Mouse (Mus musculus) heart, adult 18-20 months (tissue): ENCODE results near the gene Prr22. TPM values are rescaled to one million over a fixed set of nuclear protein-coding genes. Genes with fewer than 3 reads are reported as not detected.

Source experiments
- DNase-seq, 2 experiments: peaks; one replicate each; pipeline ENCODE4 v3.0.0; 2021 to 2022; ENCODE audit warnings: mixed read lengths in 1 of 2
- long read RNA-seq, 2 experiments: library from polyadenylated mRNA; stranded (forward); transcript quantifications; one replicate each; pipeline ENCODE4 v2.0.0; 2021
- total RNA-seq, 2 experiments: library from RNA; stranded (reverse); gene quantifications; 2 replicates each; pipeline ENCODE4 v1.2.3; 2021

The Prr22 gene
- total RNA-seq: under 1 TPM in 1 of 2 experiments, not detected in 1; 0.32 TPM
- long read RNA-seq, experiment 1: 0 reads
- long read RNA-seq, experiment 2: 0 reads

DNA sequence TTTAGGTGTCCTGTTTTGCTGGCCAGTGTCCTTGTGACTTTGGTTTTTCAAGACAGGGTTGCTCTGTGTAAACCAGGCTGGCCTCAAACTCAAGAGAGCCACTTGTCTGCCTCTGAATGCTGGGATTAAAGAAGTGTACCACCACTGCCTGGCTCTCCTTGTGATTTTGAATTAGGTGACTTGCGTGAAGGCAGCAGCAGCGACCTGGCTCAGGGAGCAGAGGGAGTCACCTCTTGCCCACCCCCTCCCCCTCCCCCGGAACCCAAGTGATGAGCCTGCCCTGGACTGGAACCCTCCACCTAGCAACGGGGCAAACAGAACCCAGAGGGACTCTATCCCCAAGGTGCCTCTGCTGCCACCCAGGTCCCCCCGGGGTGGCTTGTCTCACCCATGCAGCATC lies at the start of gene Prr22:
TSS of gene Prr22 (plus strand) at position 301 of the 400 bp plus-strand sequence.
- DNase-seq: no peak

DNA sequence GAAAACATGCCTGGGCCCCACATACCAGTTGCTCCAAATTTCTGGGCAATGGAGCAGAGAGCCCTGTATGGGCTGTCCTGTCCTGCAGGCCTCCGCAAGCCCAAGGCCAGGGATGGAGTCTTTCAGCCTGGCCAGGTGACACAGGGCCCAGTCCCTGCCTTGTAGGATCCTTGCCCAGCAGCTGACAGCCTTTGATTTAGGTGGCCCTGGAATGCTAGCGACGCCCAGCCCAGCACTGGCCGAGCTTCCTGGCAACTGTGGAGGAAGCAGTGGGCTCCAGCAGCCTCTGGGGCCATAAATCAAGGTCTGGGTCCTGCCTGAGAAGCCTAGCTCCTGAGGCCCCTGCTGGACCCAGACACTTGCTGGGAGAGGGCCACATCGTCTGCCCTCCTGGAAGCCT lies 47.6 kb upstream of the Prr22 start:
- DNase-seq: no peak

DNA sequence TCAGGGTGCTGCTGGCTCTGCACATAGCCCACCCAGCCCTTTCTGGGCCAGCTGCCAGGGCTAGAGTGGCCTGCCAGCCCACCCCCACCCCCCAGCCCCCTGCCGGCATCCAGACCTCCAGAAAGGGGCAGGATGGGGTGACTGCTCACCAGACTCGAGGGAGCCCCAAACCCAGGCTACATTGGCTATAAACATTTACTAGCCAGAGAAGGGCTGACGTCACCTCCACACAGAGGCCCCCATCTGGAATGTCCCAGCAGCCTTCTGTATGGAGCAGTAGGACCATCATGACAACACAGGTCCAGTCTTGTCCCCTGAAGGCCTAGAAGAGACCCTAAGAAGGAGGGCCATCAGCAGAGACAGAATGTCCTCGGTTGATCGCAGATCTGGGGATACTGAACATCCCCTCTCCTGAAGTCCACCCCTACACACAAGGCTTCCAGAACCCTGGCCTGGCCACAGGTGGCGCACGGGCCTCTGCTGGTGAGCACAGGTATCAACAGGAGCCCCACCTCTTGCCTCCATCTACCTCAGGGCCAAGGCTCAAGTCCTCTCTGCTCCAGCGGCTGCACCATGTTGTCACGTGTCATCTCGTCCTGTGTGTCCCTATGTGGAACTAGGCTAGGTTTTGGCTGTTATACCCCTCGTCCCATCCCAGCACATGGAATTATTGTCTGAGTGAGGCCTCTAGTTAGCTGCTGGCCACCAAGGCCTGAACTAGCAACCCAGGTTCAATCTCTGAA lies 46.5 kb upstream of the Prr22 start:
- peak in 1 of 2 experiments; percentile 4 for DNase-seq

DNA sequence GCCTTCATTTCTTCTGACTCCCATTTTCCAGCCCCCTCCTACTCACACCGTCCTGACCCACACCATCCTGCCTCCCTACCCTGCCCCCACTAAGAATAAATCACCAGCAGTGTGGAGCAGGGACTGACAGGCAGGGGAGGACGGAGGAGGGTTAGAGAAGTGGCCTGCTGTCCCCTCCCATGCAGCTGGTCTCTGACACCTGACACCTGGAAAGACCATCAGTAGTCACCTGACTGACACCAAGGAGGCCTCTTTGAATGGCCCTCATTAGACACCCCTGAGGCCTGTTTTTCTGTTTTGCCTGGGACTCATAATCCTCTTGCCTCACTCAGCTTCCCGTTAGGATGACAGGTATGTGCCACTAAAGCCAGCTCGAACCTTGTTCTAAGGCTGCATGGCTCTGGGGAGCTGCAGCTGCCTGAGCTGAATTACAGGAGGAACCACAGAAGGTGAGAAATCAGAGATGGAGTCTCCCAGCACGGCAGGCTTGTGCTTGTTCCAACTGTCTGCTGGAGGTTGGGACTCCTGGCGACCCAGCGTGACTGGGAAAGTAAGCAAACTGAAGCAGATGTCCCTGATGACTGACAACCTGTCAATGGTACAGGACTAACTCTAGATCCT lies 42.9 kb upstream of the Prr22 start:
- DNase-seq: peak in 1 of 2 experiments; percentile 8

DNA sequence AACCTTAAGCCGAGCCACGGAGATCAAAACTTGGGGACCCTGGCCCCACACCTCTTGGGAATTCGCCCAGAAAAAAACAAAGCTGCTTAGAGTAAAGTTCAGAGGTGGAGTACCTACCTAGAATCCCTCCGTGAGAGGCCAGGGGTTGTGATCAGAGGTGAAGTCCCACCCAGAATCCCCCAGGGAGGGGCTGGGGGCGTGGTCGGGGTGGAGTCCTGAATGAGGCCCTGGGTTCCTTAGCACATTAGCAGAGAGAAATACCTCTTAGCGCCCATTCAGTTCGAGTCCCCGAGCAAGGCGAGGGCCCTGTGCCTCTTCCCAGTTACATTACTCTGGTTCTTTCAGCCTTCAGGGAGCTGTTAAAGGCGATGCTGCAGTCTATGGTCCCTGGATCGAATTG lies 42.4 kb upstream of the Prr22 start:
- DNase-seq: peak in 1 of 2 experiments; percentile 8

DNA sequence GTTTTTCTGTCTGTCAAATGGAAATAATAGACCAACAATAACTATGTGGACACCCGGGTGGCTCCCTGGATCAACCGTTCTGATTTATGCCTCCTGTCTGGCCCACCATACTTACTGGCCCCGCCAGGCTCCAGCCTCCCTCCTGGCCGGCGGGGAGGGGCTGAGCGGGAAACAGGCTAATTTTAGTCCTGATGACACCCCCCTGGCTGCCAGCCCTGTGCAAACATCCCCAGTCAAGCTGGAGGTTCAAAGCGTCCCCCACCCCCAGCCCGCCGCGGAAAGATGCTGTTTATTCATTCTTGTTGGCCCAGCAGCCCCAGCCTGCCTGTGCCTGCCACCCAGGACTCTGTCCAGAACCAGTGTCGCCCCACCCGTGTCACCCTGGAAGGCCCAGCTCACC lies 41.9 kb upstream of the Prr22 start:
- DNase-seq: peak in 1 of 2 experiments; percentile 27

DNA sequence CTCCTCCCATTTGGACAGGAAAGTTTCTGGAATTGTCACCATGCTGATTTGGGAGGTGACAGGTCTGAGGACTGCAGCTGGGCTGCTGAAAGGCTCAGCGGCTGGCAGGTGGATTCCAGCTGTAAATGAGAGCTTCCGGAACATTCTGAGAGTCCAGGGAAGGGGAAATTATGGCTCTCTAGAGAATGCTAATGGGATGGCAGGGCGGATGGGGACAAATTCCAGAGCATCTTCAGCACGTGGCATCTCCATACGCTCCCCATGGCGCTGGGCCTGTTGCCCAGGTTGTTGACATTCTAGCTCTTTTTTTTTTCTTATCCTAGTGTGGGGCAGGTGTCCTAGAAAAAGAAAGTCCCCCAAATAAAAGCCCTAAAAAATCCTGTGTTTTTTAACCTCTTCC lies 40.9 kb upstream of the Prr22 start:
- peak in 1 of 2 experiments; percentile 9 for DNase-seq

DNA sequence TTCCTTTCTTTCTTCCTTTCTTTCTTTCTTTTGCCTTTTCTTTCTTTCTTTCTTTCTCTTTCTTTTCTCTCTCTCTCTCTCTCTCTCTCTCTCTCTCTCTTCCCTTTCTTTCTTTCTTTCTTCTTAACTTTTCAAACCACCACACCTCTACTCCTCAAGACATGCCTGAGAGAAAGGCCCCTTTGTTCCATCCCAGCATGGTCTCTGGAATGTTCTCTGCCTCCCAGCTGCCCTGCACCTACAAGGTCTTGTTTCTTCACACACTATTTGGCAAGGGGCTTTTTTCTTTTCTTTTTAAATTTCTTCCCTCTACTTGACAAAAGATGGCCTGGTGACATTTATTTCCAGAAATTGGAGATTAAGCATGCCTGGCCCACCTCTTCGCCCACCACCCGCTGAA lies 40.4 kb upstream of the Prr22 start:
- no peak for DNase-seq

DNA sequence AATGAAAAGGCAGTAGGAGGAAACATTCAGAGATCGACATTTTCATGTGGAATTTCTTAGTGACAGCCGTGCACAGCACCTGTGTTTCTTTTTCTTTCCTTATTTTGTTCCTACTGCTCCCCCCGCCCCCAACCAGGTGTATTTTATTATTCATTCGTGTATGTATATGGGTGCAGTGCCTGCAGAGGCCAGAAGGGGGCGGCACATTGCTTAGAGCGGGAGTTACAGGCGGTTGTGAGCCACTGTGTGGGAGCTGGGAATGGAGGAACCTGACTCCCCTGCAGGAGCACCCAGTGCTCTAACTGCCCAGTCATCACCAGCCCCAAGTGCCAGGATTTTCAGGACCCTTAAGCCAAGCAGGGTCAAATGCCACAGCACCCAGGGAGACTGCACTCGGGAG lies 33.5 kb upstream of the Prr22 start:
- no peak for DNase-seq

DNA sequence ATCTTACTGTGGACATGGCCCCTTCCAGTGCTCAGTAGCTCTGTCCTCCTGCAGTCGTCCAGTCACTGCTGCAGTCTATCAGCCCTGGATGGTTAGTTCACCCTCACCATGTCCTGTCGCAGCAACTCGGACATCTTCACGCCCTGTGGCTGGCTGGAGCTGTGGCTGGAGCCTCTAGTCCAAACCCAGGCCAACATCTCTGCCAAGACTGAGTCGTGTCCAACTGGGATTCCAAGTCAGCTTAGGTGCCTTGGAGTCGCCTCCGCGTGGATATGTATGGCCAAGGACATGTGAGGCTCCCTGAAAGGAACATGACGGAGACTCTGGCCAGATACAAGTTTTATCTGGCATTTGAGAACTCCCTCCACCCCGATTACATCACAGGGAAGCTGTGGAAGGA lies 31.8 kb upstream of the Prr22 start:
- DNase-seq: no peak

DNA sequence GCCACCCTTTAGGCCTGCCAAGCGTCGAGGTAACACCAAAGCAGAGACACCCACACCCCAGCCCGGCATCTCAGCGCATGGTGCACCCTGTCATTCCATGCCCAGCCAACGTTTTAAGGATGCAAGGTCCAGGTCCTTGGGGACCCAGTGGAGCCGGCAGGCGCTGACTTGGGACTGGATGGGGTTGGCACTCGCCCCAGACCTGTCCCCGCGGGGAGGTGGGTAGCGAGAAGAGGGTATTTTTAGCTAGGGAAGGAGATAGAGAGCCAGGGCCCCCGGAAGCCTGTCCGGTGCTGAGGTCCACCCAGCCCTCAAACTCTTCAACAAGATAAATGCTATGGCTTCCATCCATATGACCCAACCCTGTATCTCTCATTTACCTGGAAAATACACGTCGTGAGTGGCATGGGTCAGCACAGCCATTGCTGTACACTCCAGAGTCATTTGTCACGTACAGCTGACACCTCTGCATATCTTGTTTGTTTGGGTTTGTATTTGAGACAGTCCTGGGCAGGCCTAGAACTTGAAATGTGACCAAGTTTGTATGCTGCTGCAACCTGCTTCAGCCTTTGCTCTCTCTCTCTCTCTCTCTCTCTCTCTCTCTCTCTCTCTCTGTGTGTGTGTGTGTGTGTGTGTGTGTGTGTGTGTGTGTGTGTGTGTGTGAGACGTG lies 29.8 kb upstream of the Prr22 start:
- peak in 1 of 2 experiments; percentile 45 for DNase-seq

DNA sequence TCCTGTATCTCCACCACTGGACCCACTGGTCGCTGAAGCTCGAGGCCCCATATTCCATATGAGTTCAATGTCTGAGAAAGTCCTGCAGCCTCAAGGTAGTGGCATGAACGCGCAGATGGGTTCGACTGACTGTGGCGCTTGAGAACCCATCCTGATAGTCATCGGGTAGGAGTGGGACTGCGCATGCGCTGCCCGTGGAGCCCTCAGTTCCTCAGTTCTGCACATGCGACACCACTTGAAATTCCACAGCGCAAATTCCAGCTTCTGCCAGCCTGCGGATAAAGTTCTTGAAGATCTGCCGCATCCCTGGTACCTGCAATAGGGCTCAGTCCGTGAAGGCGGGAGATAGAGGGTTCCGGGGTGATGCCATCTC lies 29.3 kb upstream of the Prr22 start:
- DNase-seq: no peak

DNA sequence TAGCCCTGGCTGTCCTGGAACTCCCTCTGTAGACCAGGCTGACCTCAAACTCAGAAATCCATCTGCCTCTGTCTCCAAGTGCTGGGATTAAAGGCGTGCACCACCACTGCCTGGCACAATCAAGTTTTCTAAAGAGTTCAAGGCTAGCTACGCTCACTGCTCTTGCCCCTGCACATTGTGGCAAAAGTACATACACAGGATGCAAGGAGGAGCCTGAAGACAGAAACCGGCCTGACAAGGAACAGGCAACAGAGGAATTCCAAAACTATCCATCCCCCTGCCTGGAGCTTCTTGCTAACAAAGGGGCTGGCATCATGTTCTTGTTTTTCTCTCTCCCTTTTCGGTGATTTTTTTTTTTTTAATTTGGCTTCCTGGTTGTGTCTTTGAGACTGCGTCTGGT lies 25.9 kb upstream of the Prr22 start:
- DNase-seq: no peak

DNA sequence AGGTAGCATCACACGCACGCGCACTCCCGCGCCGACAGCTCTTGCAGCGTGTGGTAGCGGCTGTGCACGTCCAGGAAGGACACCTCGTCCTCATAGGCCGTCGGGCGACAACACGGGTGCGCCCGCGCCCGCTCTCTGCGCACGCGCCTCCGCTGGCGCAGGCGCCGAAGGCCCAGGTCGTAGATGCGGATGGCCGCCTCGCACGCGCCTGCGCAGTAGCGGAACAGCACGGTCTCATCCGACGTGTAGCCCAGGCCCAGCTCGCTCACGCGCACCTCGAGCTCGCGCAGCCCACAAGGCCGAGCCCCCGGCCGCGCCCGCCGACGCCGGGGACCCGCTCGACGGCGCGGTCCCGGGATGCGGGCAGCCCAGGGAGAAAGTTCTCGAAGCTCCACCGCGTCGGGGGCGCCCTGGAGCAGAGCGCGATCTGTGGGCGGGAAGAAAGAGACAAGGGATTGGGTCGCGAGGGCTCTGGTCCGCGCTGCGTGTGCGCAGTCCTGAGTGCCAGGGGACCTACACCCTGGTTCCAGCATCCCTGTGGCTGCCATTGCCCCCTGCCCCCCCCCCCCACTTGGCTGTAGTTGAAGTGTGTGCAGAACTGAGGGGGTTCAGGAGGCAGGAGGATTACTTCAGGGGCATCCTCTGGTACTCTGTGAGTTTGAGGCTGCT lies 18.5 kb upstream of the Prr22 start:
- DNase-seq: no peak

DNA sequence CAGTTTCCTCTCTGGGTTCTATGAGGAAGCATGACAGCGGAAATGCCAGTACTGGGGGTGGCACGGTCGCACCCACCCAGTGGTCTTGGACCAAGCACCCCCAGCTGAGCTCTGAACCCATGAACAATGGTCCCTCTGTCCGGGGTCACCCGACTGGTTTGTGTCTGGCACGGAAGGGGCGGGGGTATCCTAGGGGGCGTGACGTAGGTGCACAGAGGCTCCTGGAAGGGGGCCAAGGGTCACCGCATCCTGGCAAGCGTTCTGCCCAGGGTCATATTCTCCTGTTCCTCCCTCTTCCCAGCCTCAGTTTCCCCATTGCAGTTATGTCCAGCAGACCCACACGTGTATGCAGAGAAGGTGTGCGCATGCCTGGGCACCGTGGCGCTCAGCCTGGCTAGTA lies 16.6 kb upstream of the Prr22 start:
- DNase-seq: no peak

DNA sequence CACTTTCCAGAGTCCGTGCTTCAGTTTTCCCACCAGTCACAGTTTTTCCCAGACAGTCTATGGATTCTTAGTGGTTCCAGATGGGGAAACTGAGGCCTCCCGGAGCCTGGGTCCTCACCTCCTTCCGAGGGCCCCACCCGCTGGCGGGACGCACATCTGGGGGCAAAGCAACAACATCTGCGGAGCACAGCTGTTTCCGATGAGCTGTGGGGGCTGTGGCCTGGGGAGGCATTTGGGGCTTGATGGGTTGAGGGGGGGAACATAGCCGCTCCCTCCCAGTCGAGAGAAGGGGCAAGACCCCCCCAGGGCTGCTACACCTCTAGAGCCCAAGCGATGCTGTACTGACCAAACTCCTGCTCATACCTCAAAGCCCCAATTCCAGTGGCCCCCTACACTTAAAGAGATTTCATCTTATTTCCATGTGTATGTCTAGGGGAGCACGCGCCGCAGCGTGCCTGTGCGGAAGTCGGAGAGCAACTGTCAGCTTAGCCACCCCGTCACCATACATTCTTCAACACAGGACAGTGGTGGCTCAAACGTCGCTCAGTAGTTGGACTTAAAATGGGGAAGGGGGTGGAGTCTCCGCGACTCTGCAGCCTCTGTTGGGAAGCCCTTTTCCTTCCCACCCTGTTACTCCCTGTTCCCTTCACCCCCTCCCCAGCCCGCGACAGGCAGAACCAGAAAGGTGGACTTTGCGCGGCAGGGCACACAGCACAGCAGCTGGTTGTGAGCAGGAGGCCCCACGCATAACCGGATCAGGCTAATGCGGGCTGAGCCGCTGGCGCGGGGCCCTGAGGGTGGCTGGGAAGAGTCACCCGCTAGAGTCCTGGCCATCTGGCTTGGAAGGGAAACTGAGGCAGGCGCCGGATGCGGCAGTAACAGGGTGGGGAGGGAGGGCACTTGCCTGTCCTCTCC lies 15.5 kb upstream of the Prr22 start:
- DNase-seq: no peak

DNA sequence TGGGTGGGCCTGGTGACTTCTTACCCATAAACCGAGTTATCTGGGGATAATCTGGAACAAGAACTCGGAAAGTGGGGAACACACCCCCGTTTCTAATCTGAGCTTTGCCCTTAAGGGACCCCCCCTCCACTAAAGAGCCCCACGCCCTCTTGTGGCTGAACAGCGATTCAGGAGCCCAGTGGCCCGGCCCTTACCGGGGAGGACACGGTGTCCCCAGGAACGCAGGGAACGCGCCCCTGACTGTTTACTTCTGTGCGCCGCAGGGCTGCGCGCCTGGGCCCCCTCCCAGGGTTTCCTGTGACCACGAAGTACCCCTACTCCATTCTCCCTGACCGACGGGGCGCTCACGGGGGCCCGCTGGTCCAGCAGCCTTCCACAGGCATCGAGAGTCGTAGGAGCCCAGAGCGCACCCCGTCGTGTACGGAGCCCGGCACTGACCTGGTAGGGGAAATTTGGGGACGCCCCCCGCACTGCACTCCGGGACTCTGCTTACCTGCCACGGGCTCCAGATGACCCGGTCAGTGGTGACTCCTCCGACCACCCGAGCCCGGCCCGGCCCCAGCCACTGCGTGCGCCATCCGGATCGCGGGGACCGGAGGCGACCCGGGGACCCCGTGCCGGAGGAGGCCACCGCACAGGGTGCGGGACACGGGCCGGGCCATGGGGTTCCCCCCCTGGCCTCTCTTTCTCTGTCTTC lies 13.2 kb upstream of the Prr22 start:
- peak; percentile 38 to 53 for DNase-seq

DNA sequence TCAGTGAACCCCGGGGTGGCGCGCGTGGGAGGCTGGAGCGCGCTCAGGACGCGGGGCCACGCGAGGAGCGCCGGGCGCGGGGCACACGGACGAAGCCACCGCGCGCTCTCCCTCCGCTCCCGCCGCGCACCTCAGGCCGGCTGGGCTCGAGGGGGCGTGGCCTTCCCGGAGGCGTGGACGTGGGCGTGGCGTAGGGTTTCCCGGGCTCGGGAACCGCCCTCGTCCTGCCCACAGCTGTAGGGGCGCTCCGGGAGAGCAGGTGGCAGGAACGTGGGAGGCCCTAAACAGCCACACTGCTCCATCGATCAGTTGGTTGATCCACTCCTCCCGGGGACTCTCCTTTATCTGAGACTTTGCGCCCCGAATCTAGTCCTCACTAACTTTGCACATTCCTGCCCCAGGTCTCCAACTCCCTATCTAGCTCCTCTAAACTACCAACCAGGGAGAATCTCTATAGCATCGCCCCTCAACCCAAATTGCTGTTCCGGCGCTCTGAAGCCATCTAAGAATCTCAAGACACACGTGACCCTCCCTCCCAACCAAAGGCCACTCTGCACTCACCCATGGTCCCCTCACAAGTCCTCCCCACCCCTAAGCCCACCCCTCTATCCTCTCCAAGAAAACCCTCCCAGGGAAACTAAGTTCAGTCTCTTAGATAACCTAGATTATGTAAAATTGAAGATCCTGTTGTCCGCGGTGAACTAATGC lies 12.5 kb upstream of the Prr22 start, which contains the start of gene Nrtn:
TSS of gene Nrtn (minus strand) at position 115 of the 708 bp plus-strand sequence.
- peak; percentile 85 to 90 for DNase-seq

DNA sequence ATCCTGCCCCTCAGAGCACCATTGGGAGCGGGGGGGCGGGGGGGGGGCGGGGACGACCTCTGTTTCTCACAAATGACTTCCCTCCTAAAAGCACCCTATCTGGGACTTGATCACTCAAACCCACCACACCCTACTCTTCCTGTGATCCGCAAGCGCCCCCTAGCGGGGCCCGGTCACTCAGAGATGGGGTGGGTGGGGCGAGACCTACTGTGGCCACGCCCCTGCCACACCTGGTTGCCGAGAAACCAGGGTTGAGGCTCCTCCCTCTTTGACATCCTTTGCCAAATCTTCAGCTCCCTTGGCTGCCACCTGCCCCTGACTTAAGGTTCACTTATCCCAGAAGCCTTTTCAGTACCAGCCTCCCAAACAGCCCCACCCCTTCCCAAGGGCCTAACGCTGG lies 11.9 kb upstream of the Prr22 start:
- peak; percentile 54 to 71 for DNase-seq

DNA sequence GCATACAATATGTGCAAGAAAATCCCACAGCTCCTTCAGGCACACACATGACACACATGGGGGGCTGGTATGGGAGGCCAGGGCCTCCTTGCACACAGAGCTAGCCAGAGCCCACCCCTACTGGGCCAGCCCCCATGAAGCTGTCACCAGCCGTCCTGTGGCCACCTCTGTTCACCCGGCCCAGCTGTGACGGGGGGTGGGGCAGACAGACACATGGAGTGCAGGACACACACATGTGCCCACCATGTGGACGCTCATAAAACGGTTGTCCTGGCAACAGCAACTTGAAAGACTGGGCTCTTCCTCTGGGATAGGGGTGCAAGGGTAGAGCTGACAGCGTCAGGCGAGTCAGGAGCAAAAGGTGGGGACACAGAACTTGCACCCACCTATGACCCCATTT lies 10.8 kb upstream of the Prr22 start:
- no peak for DNase-seq
